Mouse (Mus musculus) CH12.LX (cell line): ENCODE measurements at regions not wholly inside any gene's neighbourhood (a gene's known extent, or its start where the extent isn't known, plus 50 kb on each side); places are given as distances from the start of the nearest gene placed in this dataset.

ENCODE experiments used
- DNase-seq: peaks from one replicate; pipeline ENCODE4 v3.0.0-alpha.2; 2013; ENCODE audit errors: extremely low read depth
- H3K27ac ChIP-seq: 2 replicates; pipeline ENCODE4 v1.5.1; 2012; ENCODE audit warnings: low read depth, mild to moderate bottlenecking, control low read depth, moderate library complexity; ENCODE audit not compliant: insufficient read depth
- H3K27me3 ChIP-seq: replicated peaks from 2 replicates; pipeline ENCODE3; 2012; ENCODE audit warnings: inconsistent platforms
- H3K36me3 ChIP-seq, 2 experiments: replicated peaks in 1 of 2; 2 replicates each; pipeline versions ENCODE3 to v1.6.1; 2012; ENCODE audit warnings: inconsistent platforms in 1 of 2, low read length in 1 of 2, mild to moderate bottlenecking in 1 of 2, mixed read lengths in 1 of 2, moderate library complexity in 1 of 2; ENCODE audit not compliant: control insufficient read depth in 1 of 2, insufficient read depth in 1 of 2
- H3K4me1 ChIP-seq, 2 experiments: 2 replicates each; pipeline ENCODE4 v1.6.1; 2012; ENCODE audit warnings: inconsistent platforms in 1 of 2, moderate library complexity in 1 of 2; ENCODE audit not compliant: insufficient read depth in 2 of 2, control insufficient read depth in 1 of 2
- H3K4me2 ChIP-seq: 2 replicates; pipeline ENCODE4 v1.6.1; 2012; ENCODE audit warnings: low read depth, mild to moderate bottlenecking, control low read depth; ENCODE audit not compliant: poor library complexity, insufficient read depth, severe bottlenecking
- H3K4me3 ChIP-seq, 3 experiments: fragments of 150-350 bp in 1 of 3; sonication (generic) in 1 of 3; replicated peaks in 1 of 3; 2 replicates each; pipeline versions ENCODE3 to v1.5.1; 2011 to 2012; ENCODE audit warnings: low read depth in 2 of 3, low read length in 2 of 3, mild to moderate bottlenecking in 2 of 3, moderate library complexity in 2 of 3, control low read depth in 1 of 3, improper control_type of control experiment in 1 of 3, inconsistent platforms in 1 of 3, mixed read lengths in 1 of 3; ENCODE audit not compliant: poor library complexity in 1 of 3
- H3K79me2 ChIP-seq: replicated peaks from 2 replicates; pipeline ENCODE4 v1.6.1; 2012; ENCODE audit warnings: mild to moderate bottlenecking, moderate library complexity; ENCODE audit not compliant: control insufficient read depth, poor library complexity, insufficient read depth, severe bottlenecking; ENCODE audit errors: extremely low read depth
- H3K9ac ChIP-seq: 2 replicates; pipeline ENCODE4 v1.6.1; 2012; ENCODE audit warnings: low read depth, mild to moderate bottlenecking, control low read depth, moderate library complexity; ENCODE audit not compliant: insufficient read depth
- H3K9me3 ChIP-seq: replicated peaks from 2 replicates; pipeline ENCODE3; 2012; ENCODE audit warnings: low read length, inconsistent platforms, mixed read lengths
- CHD2 ChIP-seq: IDR thresholded peaks from 2 replicates; pipeline ENCODE4 v1.6.1; 2011; ENCODE audit warnings: low read length, improper control_type of control experiment
- CTCF ChIP-seq, 2 experiments: IDR thresholded peaks in 1 of 2; conservative IDR thresholded peaks in 1 of 2; 2 replicates each; pipeline ENCODE4 v1.5.1; 2011 to 2012; ENCODE audit warnings: low read depth in 2 of 2, low read length in 2 of 2, improper control_type of control experiment in 1 of 2, inconsistent platforms in 1 of 2, mild to moderate bottlenecking in 1 of 2, moderate library complexity in 1 of 2
- E2F4 ChIP-seq: IDR thresholded peaks from 2 replicates; pipeline ENCODE4 v1.6.1; 2011; ENCODE audit warnings: low read depth, low read length, improper control_type of control experiment; ENCODE audit not compliant: insufficient replicate concordance
- ELF1 ChIP-seq: IDR thresholded peaks from 2 replicates; pipeline ENCODE4 v1.6.1; 2014; ENCODE audit warnings: low read depth, mild to moderate bottlenecking, inconsistent platforms, low read length, improper control_type of control experiment
- EP300 ChIP-seq: IDR thresholded peaks from 2 replicates; pipeline ENCODE4 v1.6.1; 2011; ENCODE audit warnings: low read length, improper control_type of control experiment
- HCFC1 ChIP-seq: IDR thresholded peaks from 2 replicates; pipeline ENCODE4 v1.6.1; 2012; ENCODE audit warnings: low read depth, mild to moderate bottlenecking, inconsistent platforms, low read length, improper control_type of control experiment
- IRF4 ChIP-seq: IDR thresholded peaks from 2 replicates; pipeline ENCODE4 v1.6.1; 2014; ENCODE audit warnings: low read depth, mild to moderate bottlenecking, inconsistent platforms, low read length, improper control_type of control experiment
- MAFK ChIP-seq: IDR thresholded peaks from 2 replicates; pipeline ENCODE4 v1.6.1; 2011; ENCODE audit warnings: low read length, improper control_type of control experiment; ENCODE audit not compliant: insufficient replicate concordance
- MAX ChIP-seq: IDR thresholded peaks from 2 replicates; pipeline ENCODE4 v1.6.1; 2011; ENCODE audit warnings: low read length, improper control_type of control experiment
- NRF1 ChIP-seq: IDR thresholded peaks from 2 replicates; pipeline ENCODE4 v1.6.1; 2014; ENCODE audit warnings: low read depth, mild to moderate bottlenecking, inconsistent platforms, low read length, improper control_type of control experiment, moderate library complexity
- POLR2A ChIP-seq: IDR thresholded peaks from 2 replicates; pipeline ENCODE4 v1.6.1; 2011; ENCODE audit warnings: low read depth, mild to moderate bottlenecking, improper control_type of control experiment, low read length
- POLR2AphosphoS2 ChIP-seq: IDR thresholded peaks from 2 replicates; pipeline ENCODE4 v1.6.1; 2011; ENCODE audit warnings: low read depth, low read length, improper control_type of control experiment
- RAD21 ChIP-seq: IDR thresholded peaks from 2 replicates; pipeline ENCODE4 v1.6.1; 2011; ENCODE audit warnings: low read depth, mild to moderate bottlenecking, low read length, improper control_type of control experiment, moderate library complexity
- SIN3A ChIP-seq: IDR thresholded peaks from 2 replicates; pipeline ENCODE4 v1.6.1; 2012; ENCODE audit warnings: low read length, improper control_type of control experiment, inconsistent platforms
- SMC3 ChIP-seq: IDR thresholded peaks from 2 replicates; pipeline ENCODE4 v1.6.1; 2011; ENCODE audit warnings: low read depth, low read length, improper control_type of control experiment
- TBP ChIP-seq: conservative IDR thresholded peaks from 2 replicates; pipeline ENCODE4 v1.6.1; 2011; ENCODE audit warnings: low read depth, low read length, improper control_type of control experiment
- TCF12 ChIP-seq: IDR thresholded peaks from 2 replicates; pipeline ENCODE4 v1.6.1; 2014; ENCODE audit warnings: low read depth, mild to moderate bottlenecking, inconsistent platforms, low read length, improper control_type of control experiment
- USF2 ChIP-seq: conservative IDR thresholded peaks from 2 replicates; pipeline ENCODE4 v1.6.1; 2011; ENCODE audit warnings: low read depth, low read length, improper control_type of control experiment
- ZKSCAN1 ChIP-seq: IDR thresholded peaks from 2 replicates; pipeline ENCODE4 v1.6.1; 2012; ENCODE audit warnings: low read depth, inconsistent platforms, low read length, improper control_type of control experiment, borderline replicate concordance
- ZNF384 ChIP-seq: IDR thresholded peaks from 2 replicates; pipeline ENCODE4 v1.6.1; 2012; ENCODE audit warnings: low read depth, low read length, improper control_type of control experiment, inconsistent platforms
- dilution Hi-C: fragments of 300-500 bp; cut with MboI; formaldehyde crosslinking; loops from 2 replicates; pipeline ENCODE4 v1.14.3; 2020; ENCODE audit warnings: low sequenced_read_pairs; ENCODE audit not compliant: extremely low pct_unique_long_range_greater_than_20kb, extremely low pct_ligation_motif_present
- in situ Hi-C: fragments of 300-500 bp; cut with MboI; formaldehyde crosslinking; loops from 3 replicates; pipeline ENCODE4 v1.14.3; 2019; ENCODE audit warnings: low sequenced_read_pairs, low pct_ligation_motif_present, low pct_unique_long_range_greater_than_20kb, mixed read lengths

DNA sequence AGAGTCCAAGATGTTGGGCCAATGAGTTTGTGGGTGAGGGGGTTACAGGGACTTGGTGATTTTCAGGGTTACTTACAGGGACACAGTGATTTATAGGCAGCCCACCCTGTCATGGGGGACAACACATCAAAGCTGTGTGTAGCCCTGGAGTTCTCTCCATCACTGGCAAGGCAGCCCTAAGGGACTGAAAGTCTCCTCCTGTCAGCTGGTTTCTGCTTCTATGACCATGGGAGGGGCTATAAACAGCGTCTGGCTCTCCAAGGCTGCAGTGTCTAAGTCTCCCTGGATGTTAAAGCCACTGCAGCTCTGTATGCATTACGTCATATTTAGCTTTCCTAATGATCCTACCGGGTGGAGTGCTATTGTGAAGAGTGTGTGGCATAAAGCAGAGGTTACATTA, 66.2 kb upstream of the Zfp644 start:
- TF ChIP-seq MAX (no peak), CHD2 (no peak), EP300 (no peak), SMC3 (no peak), POLR2A (no peak), IRF4 (no peak), E2F4 (no peak), SIN3A (no peak), ZNF384 (no peak), TBP (no peak), MAFK (no peak), ZKSCAN1 (no peak), ELF1 (no peak), NRF1 (no peak), RAD21 (no peak), CTCF (conservative IDR thresholded peaks at IDR 0.05 in 1 of 2, IDR thresholded peaks at IDR 0.05 in 1 of 2; ENCODE audit: low read depth in 2 of 2, low read length in 2 of 2) (no peak), POLR2AphosphoS2 (no peak), HCFC1 (no peak), TCF12 (no peak)
- TF ChIP-seq, all 38 proteins: peak for 0
- DNase-seq: no peak
- H3K4me3 ChIP-seq: no peak overlapping the region
- in situ Hi-C loops (no loop called here), dilution Hi-C loops (no loop called here)
- no peak overlapping the region for H3K27ac ChIP-seq
- H3K27me3 ChIP-seq: no peaks in the 10 kb centered on the region
- H3K9ac ChIP-seq: no peak overlapping the region
- H3K79me2 ChIP-seq: no peaks in the 10 kb centered on the region
- H3K36me3 ChIP-seq: no peaks in the 10 kb centered on the region
- H3K9me3 ChIP-seq: no peaks in the 10 kb centered on the region
- no peak overlapping the region for H3K4me2 ChIP-seq
- H3K4me1 ChIP-seq: peaks cover 3 to 4% of the 10 kb centered on the region in 2 experiments; a peak in 3 of 4 replicates

GRCm38 (mm10) chr5:106758036-106758435, 60.9 kb upstream of the Zfp644 start:
- no peak overlapping the region for H3K9ac ChIP-seq
- TF ChIP-seq USF2: no peak
- 0 out of 2 replicates have a peak, but pooled peaks have one; percentile 29 for TF ChIP-seq TCF12
- DNase-seq: no peak
- in situ Hi-C loops: no loop called here
- H3K4me1 ChIP-seq: peaks cover 7 to 19% of the 10 kb centered on the region in 2 experiments
- H3K4me3 ChIP-seq: no peak overlapping the region
- dilution Hi-C loops: no loop called here
- H3K27ac ChIP-seq: no peak overlapping the region
- no peaks in the 10 kb centered on the region for H3K27me3 ChIP-seq
- no peaks in the 10 kb centered on the region for H3K36me3 ChIP-seq
- no peaks in the 10 kb centered on the region for H3K79me2 ChIP-seq
- H3K9me3 ChIP-seq: no peaks in the 10 kb centered on the region
- H3K4me2 ChIP-seq: no peak overlapping the region
